Mouse (Mus musculus) brain, embryonic 14.5 days (tissue): ENCODE data around the gene Tbc1d10b.

Source experiments
- CTCF ChIP-seq: fragments of 200-500 bp; IDR thresholded peaks from 2 replicates; pipeline ENCODE4 v1.5.1; 2012; ENCODE audit warnings: inconsistent platforms, mild to moderate bottlenecking, moderate library complexity, borderline replicate concordance; ENCODE audit not compliant: insufficient read depth, insufficient read length; ENCODE audit errors: extremely low read depth
- POLR2A ChIP-seq: fragments of 200-500 bp; IDR thresholded peaks from 2 replicates; pipeline ENCODE4 v1.6.1; 2012; ENCODE audit warnings: mild to moderate bottlenecking, inconsistent platforms, borderline replicate concordance; ENCODE audit not compliant: poor library complexity, insufficient read depth, insufficient read length, severe bottlenecking; ENCODE audit errors: extremely low read depth

DNA sequence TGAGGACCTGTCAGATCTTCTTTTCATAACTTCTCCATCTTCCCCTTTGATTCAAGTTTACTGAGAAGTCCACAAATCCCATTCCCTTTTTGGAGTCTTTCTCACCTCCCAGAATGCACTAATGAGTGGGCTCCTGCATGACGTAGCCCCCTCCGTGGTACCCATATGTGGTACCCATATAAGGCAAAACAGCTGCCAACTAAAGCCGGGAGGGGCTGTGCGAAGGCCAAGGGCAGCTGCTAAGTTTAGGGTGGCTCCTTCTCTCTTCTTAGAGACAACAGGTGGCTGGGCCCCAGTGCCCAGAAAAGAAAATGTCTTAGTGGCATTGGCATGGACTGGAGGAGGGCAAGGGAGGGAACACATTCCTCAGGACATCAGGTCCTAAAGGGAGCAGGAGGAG is 2.0 kb upstream of the Tbc1d10b start:
- TF ChIP-seq CTCF (no peak), POLR2A (no peak)
